Mouse (Mus musculus) gastrocnemius, adult 18-20 months (tissue): ENCODE data around the gene Muc4. TPM values are rescaled to one million over a fixed set of nuclear protein-coding genes. Genes with fewer than 3 reads are reported as not detected.
A peak's percentile ranks its signal among the peaks of the same experiment; 100 is the strongest.

Experiments
- DNase-seq: peaks from one replicate; pipeline ENCODE4 v3.0.0; 2021; ENCODE audit warnings: low spot score
- long read RNA-seq, 2 experiments: library from polyadenylated mRNA; stranded (forward); transcript quantifications; one replicate each; pipeline ENCODE4 v2.0.0; 2021
- total RNA-seq, 2 experiments: library from RNA; stranded (reverse); gene quantifications; 2 replicates each; pipeline ENCODE4 v1.2.3; 2021

Gene Muc4
- under 1 TPM; 0.02 to 0.41 TPM for total RNA-seq
- long read RNA-seq, experiment 1: 0 reads
- long read RNA-seq, experiment 2: 0 reads

DNA sequence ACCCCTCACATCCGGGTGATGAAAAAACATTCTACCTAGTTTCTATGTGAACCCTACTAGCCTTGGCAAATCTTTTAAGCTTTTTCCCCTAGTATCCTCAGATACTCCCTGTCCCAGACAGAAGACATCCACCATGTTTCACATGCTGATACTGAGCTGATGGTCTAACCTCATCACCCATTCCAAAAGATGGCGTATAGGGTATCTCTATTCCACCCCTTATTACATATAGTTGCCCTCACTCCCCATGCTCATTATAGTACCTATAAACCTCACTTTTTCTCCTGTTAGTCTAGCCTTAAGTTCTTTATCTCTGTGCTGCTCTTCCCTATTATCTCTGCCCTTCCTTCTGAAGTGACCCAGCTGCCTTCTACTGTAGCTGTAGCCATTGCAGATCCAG is at the start of gene Muc4:
Gene Muc4 (plus strand): TSS at position 301 of the 400 bp plus-strand sequence.
- no peak for DNase-seq

DNA sequence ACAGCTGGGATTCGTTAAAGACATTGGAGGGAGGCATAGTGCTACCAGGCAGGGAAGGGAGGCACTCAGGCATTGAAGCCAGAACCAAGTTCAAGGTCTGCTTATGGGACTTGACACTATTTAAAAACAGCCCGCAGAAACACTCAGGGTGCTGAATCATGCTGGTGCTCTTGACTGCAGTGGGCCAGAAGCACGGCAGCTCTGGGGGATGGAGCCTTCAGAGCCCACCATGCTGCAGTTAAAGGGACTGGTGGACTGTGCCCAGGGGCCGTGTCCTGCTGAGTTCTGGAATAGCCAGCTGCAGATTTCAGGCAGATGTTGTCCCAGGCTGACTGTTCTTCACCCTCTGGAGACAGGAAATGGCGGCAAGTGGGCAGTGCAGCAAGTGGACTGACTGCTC is 49.7 kb upstream of the Muc4 start:
- no peak for DNase-seq

DNA sequence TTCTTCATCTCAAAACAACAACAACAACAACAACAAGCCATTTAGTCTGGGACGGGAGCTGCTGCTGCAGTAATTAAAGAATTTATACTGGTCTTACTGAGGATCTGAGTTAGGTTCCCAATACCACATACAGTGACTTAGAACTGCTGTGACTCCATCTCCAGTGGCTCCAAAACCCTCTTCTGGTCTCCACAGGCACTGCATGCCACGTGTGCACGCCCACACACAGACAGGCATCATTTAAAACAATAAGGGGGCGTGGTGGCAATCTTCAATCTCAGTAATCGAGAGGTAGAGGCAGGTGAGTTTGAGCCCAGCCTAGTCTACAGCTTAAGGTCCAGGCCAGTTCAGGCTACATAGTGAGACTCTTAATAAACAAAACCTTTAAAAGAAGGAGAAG is 48.5 kb upstream of the Muc4 start:
- DNase-seq: no peak

DNA sequence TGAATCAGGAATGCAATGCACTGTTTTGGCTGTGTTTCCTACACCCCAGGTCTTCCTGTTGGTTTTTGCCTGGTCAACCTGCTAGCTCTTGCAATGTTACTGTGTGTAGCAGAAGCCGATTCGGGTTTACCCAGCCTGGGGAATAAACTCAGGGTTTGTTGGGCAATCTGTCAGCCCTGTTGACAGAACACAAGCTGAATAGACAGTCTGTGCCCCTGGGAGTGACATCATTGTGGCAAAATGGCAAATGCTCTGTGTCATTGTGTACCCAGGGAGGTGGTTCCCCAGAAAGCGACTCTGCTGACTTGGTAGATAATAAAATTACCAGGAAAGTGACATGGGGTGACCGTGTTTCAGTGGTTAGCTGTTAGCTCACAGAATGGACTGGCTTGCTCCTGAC is 46.9 kb upstream of the Muc4 start:
- DNase-seq: no peak

DNA sequence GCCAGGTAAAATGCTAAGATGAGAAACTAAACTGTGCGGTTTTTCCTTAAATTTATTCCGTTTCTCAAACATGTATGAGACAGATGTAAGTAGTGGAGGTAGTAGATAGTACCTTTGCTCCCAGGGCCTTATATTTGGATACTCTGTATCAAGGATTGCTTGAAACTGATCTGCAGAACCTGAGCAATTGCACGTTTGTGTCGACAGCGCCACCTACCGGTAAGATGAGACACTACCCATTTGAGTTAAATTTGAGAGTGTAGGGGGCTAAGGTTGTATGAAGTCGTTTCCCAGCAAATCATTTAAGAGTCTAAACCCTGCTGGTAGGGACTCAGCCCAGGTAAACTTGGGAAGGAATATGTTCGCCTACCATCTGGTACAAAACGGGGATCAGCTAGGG is 46.2 kb upstream of the Muc4 start:
- peak; percentile 71 for DNase-seq

DNA sequence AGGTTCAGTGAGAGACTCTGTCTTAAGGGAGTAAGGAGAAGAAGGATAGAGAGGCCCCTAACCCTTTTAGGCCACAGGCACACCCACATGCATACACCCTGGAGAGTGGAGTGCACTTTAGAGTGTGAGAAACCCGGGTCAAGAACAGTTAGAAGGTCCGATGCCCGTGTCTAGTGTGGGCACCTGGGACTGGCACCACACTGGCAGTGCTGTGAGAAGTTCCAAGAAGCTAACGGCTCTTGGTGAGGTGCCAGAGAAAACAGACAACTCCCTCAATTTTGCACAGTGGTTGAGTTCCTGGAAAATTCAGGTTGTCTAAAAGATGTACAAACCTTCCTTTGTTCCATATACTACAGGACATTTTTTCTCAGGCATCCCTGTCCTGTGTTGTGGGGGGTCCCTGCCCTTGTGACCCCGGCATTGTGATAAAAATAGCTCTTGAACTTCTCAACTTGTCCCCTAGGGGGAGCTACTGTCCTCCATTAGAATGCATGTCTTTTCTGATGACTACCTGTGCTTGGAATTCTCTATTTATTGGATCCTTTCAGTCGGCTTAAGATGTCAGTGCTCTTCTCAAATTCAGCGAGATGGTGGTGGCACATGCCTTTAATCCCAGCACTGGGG is 38.7 kb upstream of the Muc4 start:
- peak; percentile 43 for DNase-seq

DNA sequence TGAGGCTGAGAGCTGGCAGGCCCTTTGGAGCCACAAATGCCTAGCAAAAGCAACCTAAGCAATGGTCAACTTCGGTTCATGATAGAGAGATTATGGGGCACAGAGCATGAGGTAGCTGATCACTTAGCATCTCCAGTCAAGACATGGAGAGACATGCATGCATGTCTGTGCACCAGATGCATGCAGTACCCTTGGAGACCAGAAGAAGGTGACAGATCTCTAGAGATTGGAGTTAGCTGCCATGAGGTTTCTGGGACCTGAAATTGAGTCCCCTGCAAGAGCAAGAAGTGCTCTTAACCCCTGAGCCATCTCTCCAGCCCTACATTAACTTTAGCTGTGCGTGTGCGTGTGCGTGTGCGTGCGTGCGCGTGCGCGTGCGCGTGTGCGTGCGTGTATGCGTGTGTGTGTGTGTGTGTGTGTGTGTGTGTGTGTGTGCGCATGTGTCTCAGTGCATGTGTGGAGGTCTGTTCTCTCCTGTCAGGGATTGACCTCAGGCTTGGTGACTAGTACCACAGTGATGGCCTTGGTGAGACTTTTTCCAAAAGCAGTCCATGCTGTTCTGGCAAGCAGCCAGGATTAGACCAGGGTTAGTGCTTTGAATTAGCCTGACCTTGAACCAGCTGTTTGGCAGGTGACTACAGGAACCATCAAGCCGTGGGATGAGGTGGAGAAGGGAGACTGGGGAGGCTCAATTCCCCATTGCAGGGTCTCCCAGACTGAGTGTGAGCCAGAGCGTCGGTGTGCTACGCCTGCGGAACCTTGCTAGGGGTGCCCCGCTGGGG is 37.8 kb upstream of the Muc4 start:
- DNase-seq: no peak

DNA sequence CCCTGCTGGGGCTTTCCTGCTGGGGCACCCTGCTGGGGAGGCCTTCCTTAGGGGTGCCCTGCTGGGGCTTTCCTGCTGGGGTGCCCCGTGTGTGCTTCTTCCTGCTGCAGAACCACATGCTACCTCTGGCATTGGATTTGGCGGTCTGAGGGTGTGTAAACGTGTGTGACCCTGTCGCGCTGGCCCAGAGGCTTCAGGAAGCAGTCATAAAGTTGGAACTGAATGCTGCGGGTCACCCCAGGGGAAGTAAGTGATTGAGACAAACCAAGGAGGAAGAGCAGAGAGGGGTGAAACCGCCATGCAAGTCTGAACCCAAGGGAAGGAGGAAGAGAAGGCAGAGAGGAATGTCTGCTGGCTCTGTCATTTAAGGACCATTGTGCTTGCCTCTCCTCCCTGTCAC is 37.1 kb upstream of the Muc4 start:
- DNase-seq: no peak

DNA sequence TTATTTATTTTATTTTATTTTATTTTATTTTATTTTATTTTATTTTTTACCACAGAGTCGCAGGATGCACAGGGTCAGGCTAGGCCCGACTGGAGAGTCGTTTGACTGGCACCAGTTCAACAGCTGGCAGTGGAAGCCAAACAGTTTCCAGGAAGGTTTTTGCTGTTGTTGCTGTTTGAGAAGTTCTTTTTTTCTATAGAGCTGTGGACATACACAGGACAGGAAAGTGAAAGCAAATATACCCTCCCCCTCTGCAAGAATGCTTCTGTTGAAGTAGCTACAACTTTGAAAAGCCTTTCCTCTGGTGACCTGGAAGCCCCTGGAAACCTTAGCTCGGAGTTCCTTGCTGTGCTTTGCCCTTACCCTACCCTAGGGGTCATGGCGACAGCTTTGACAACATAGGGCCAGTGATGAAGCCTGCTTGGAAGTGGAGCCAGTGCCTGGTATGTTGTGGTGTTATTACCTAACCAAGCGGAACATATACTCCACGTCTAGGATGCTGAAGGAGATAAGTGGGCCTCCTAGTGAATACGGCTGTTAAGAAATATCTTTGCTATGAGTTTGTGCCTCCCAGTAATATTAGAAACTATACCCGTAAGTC is 32.3 kb upstream of the Muc4 start:
- DNase-seq: no peak

DNA sequence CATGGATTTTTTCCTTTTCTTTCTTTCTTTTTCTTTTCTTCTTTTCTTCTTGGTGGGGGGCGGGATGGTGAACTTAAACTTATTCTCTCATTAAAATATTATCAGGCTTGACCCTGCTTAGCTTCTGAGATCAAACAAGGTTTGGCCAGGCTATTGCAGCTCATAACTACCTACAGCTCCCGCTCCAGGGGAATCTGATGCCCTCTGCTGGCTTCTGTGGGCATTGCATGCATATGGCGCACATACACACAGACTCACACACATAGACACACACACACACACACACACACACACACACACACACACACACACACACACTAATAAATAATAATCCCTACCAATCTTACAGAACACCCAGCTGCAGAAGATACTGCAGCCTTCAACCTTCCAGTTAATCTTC is 30.1 kb upstream of the Muc4 start:
- no peak for DNase-seq

DNA sequence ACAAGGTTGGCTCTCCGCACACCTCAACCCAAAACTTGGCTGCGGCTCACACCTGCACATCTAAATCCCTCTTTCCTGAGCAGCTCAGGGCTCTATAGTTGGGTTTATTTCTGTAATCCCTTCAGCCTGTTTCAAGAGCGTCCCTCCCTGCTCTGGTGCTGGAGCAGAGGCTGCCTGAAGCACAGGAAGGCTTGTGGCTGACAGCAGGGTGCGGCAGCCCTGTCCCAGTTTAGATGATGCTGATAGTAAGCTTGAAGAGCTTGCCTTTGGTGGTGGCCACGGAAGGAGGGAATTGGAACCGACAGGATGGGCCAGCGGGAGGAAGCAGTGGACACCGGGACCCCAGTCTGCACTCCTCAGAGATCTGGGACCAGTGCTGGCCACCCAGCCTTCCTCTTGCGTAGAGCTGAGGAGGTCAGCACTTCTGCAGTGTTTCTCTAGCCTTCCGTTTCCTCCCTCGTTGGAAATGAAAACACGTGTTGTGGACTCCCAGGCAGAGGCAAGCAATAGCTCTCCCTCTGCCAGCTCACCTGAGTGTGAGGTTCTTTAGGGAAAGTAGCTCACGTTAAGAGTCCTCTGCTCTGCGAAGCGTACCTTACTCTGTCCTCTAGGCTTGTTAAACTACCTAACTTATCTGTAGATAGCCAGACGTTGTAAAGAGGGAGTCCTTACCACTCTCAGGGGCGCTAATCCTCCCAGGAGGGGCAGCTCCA is 28.4 kb upstream of the Muc4 start:
- DNase-seq: no peak

DNA sequence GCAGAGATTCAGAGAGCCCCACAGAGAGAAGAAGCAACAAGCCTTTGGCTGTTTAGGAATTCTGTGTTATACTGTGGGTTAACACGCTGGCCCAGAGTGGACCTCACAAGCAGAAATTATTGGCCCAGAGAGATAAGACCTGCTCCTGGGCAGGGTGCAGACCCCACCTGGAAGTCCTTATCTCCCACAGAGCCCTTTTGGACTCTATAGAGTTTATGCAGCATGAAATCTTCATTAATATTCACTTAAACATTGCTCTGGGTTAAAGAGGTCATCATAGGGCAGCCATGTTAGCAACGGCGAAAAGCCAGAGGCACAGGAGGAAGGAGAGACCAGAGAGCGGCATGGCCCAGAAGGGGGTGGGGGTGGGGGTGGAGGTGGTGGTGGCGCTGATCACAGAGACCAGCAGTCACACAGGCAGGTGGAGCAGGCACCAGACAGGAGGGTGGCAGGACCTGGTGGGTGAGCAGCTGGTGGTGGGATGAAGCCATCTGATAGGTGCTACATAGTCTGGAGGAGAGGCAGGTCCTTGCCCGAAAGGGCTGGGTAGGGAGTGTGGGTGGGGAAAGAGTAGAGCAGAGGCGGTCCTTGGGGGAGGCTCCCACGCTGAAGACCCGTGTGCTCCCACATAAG is 27.7 kb upstream of the Muc4 start:
- no peak for DNase-seq

DNA sequence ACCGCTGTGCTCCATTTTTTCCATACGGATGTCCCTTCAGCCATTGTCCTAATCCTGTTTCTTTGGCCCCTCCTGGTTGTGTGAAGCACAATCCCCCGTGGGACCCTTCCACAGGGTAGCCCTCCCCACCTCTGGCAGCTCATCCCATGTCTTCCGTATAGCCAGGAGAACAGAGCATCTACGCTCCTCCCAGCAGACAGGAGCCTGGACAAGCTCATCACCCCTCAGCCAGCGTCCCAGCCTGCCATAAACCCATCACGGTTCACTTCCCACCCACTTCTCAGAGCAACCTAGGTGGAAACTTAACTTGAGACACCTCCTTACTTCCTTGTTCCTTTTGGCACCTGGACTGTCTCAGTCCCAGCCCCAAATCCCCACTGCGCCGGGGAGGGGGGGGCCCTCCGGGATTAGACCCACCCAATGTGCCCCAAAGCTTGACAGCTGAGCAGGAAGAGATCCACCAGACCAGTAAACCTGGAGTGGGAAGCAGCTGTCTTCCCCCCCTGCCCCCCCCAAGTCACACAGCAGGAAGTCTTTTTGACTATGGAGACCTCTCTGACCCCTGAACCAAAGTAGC is 27.1 kb upstream of the Muc4 start:
- DNase-seq: no peak

DNA sequence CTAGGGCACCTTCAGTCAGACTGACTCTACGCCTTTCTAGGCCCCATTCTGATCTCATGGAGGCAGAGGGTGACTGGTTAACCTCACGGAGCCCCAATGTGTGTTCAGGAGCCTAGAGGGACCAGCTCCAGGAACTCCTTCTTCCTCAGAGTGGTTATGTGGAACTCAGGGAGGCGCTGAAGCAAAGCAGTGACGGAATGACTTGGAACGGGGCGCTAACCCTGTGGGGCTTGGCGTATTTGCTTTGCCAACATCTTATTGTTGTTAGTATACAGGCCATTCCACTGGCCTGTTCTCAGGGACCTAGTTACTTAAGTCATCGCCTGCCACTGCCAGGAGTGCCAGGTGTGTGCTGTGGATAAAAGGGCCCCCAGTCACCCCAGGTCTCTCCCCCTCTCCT is 26.6 kb upstream of the Muc4 start:
- DNase-seq: no peak

DNA sequence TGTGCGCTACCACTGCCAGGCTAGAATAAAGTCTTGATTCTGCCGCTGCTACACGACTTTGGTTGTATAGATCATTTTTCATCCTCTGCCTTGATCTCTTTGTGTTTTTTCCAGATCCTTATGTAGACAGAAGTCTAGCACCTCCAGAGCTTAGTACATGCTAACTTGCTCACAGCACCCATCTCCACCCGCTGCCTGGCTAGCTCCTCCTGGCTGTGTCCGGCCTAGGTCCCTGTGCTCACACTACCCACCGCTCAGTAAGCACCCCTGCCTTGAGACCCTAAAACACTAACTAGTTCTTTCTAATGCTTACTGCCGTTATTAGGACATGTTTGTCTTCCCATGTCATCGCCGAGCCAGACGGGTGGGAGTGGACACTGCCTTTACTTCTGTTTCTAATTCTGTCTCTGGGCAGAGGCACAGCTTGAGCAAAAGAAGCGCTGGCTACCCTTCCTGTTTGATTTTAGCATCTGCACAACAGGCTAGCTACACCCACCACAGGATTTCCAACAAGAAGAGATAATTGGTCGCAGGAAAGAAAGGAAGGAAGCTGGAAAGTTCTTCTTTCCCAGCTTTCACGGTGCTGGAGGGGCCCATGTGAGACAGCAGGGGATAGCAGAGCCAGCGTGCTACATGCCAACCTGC is 25.1 kb upstream of the Muc4 start:
- DNase-seq: no peak

DNA sequence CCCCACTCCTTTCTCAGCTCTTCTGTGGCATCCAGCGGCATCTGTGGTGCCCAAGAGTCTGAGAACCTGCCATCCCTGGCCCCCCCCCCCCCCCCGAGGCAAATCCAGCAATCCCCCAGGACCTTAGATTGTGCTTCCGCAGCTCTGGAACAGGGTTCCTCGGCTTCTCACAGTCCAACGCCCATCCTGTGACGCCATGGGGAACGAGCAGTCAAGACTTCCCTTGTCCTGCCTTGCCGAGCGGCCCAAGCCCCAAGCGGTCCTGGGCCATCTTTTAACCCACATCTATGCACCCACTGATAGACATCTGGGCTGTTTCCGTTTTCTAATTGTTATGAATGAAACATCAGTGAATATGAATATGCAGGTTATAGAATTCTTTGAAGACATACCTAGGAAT is 23.5 kb upstream of the Muc4 start:
- no peak for DNase-seq

DNA sequence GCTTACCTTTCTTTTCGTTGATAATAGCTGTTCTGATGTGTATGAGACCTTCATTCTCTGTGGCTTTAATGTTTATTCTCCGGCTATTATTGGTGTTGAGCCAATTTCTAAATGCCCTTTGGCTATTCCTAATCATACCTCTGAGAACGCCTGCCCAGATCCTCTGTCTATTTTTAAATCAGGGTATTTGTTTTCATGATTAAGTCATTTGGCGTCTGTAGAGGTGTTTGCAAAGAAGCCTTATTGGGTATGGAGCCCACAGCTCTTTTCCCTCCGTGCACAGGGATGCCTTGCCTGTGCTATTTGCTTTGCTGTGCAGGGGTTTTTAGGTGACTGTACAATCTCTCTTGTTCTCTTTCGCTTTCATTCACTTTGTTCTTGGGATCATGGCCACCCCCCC is 22.1 kb upstream of the Muc4 start:
- DNase-seq: peak; percentile 50

DNA sequence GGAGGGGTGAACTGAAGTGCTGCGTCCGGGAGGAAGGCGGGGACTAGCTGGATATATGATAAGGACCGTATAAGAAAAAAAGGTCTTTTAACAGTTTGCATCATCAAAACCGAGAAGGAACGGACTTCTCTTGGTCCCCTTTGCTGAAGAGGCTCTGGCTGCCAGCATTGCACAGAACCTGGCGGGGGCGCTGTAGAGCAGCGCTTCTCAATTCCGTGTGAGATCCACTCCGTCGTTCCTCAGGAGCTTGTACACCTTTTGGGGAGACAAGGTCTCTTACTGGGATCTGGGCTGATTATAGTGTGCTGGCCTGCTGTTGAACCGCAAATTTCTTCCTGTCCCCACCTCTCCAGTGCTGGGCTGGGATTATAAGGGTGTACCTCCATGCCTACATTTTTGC is 20.3 kb upstream of the Muc4 start:
- DNase-seq: no peak

DNA sequence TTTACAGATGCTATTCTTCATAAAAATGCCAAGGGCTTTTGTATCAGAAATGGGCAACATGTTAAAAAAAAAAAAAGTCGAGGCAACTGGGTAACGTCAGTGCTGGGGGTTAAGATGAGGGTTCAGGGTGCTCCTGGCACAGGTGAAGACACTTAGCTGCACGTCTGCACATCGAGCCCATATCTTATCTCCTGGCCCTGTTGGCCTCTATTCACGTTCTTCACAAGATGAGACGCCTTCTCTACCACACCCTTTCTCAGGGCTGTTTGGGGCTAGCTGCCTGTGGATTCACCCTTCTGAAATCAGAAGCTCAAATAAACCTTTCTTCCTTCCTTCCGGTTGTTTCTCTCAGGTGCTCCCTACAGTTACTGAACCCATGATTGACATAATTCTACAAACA is 12.5 kb upstream of the Muc4 start:
- DNase-seq: no peak

DNA sequence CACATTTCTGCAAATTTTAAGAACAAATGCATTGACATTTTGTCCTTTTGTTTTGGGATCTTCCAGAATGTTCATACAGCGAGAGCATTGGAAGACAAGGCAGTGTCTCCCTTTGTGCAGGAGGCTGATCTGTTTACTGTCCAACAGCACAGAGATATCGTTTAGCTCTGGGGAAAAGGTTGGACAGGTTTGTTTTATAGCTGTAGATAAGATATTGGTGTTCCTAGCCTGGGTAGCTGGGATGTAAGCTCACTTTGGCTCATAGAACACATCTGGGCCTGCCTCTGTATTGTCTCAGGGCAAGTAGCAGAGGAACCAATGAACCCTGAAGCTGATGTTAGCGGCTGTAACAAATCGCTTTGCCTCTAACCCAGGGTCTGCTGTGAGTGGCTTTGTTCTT is 11.9 kb upstream of the Muc4 start:
- no peak for DNase-seq

DNA sequence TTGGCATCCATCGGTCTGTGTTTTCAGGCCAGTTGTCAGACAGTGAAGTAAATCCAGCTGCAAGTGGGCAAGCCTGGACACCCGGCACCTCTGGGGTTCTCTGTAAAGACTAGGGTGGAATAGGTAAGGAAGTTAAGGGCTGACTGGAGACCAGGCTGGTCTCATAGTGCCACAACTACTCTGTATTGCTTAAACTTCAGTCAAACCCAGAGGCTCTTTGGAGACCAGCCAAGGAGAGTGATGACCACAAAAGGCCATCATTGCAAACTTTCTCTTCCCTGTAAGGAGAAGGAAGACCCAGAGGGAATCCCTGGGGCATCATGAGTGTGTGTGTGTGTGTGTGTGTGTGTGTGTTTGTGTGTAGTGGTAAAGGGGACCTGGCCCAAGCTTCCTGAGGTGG is 11.4 kb upstream of the Muc4 start:
- DNase-seq: no peak
